Mouse (Mus musculus) brain, embryonic 18.5 days (tissue): ENCODE measurements around the gene Creb3l2.
"Not testable (repeated sequence)": the region's sequence is repeated elsewhere in the genome, so short reads cannot be mapped to it uniquely, and the experiment has no call there.

Experiments used
- DNase-seq: peaks from one replicate; pipeline ENCODE4 v3.0.0-alpha.2; 2012; ENCODE audit warnings: low read depth, low spot score

The Creb3l2 gene

DNA sequence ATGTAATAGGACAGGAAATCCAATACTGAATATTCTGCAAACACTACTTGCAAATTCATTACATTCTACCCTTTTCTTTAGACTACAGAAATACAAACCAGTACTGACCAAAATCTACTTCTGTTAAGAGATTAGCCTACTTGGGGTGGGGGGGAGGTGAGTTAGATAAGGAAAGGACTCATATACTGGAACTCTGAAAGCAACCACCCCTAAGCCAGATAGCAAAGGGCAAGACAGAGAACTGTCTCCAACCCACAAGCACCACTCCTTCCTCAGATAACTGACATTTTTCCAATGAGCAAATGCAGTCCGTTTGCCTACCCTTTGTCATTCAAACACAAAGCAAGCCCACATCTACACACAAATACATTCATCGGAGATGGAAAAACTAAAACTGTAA, 32.1 kb downstream of the Creb3l2 start:
- DNase-seq = no peak

DNA sequence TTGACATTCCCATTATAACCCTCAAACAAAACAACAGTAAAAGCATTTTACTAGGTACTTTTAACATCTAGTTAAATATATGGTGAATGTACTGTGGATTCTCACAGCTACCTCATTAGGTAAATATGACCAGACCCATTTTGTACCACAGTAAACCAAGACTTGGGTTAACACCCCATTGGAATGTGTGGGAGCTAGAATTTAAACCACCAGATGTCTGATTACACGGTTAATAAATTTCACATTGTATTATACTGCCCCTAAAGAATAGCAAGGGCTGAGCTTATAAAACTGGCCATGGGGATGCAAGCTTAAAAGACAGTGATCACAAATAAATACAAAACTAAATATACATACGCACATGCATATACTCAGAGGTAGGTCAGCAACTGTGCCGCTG, 34.1 kb downstream of the Creb3l2 start:
- no peak for DNase-seq

DNA sequence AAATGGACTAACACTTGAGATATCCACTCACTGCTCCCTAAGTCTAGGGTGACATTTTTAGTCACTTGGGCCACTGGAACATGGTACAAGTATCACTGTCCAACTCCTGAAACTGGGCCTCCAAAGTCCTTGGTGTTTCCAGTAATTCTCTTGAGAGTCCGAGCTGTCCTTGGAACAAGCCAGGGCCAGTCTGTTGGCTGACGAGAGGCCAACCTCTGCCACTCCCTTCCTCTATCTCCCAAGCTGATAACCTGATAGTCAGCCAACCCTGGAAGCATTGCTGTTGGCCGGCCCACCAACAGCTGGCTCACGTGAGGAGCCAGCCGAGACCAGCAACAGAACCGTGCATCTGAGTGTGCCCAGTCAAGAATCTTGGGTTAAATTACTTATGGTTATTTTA, 35.0 kb downstream of the Creb3l2 start:
- DNase-seq = no peak

DNA sequence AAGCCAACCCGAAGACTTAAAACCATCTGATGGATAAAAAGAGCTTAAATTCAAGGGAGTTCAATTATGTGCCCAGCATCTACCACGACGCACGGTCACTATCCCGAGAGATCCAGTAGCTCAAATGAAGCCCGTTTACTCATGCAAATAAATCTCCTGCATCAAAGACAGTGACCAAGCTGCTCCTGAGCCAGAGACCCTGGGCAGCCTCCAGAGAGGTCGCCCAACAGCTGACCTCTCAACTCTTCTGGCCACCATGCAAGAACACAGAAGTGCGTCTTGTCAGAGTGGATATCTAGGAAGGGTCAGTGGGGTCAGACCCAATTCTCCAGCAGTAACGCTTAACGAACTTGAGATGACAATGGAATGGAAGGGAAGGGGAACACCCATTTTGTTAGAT, 35.9 kb downstream of the Creb3l2 start:
- no peak for DNase-seq

DNA sequence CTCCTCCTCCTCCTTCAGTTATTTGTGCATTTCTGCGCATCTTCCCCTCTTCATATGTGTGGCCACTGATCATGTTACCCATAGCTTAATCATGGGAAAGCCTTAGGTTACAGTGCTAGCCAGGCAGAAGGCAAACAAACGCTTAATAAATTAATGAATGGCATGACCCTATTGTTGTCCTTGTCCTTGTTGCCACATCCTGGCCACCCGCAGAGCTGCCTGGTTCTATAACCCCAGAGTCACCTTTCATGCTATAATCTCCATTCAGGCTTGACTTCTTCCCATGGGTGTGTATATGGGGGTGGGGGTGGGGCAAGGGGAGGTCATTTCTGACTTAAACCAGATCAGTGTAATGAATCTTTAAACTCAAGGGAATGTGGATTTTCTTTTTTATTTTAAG, 37.6 kb downstream of the Creb3l2 start:
- DNase-seq = no peak

DNA sequence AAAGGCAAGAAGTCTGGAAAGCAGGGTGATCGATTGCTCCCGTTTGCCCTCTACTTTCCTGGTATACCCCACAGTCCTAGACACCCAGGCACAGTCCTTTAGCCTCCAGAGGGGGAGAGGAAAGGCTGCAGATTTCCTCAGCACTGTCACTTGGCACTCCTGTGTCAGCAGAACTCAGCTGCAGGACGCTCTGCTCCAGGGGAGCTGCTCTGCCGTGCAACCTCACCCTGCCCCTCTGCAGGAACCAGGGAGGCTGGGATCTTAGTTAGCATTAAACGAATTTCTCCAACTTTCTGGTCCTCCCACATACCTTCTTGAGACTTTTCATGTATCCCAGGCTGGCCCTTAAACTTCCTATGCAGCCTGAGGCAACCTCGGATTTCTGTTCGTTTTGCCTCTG, 40.0 kb downstream of the Creb3l2 start:
- DNase-seq = no peak

DNA sequence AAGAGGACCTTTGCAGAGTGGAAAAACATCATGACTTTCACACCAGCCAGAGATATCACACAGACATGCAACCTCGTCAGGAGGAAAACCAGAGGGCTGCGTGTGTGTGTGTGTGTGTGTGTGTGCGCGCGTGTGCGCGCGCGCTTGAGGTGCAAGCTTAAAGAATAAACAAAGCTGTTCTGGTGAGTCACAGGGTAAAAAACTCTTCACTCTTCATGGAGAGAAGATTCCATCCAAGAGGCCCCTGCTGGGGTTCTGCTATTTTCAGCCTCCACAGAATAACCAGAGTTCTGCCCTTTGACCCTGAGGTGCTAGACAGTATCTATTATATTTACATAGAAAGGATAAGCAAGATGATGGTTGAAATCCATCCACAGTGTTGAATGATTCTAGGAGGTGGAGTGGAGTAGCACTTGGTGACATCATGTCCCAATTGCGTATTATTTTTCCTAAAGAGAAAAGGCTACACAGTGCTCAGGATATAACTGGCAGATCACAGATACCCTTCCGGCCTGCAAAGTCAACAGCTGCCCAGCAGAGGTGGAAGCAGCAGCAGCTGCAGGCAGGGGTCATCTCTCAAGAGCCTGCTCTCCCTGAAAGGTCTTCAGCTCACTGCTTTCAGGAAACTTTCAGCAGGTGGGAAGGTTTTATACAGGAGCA, 41.0 kb downstream of the Creb3l2 start:
- DNase-seq = no peak

DNA sequence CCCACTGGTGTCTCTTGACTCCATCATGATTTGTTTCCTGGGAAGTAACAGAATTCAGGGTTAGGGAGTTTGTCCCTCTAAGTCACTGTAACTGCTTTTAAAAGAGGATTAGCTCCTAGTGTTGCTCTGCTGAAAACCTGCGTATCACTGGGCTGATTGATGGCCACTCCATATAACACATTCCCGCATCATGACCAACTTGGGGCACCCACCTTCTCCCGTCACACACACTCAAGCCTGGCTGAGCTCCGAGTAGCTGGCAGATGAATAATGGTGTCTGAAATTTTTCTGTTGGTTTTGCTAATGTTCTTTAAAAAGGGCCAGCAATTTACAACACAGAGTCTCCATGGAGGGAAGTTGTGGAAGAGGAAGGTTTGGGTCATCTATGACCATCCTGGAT, 41.8 kb downstream of the Creb3l2 start:
- no peak for DNase-seq

DNA sequence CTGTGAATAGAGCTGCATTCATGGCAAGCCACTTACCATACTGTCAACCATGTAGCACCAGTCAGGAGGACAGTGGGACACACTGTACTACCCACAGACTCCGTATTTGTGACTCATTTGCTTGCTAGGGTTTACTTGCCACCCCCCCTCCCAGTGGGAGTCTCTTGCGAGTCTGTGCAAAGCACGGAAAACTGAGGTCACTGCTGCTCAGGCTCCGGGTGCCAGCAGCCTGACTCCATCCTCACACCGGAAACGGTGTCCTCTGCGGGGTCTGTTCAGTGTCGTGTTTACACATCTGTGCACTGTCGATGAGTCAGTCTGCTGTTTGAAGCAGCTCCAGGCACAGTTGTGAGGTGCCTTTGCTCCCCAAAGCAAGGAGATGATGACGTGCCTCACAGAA, 43.0 kb downstream of the Creb3l2 start:
- DNase-seq = no peak

DNA sequence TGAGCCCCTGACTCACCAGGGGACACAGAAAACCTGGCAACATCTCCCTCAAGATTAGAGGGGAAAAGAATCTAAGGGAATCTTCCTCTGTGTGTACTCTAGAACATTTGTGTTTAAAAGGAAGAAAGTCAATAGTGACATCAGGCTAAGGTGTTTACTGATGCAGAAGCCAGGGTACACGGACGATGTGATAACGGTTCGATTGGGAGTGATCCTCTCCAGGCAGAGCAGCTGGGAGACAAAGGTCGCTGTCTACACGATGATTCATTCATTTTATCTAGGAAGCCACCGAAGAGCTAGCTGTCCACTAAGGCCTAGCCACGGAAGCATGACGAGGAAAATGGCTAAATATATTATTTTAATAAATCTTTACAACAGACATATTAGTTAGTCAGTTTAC, 44.0 kb downstream of the Creb3l2 start:
- DNase-seq = no peak

DNA sequence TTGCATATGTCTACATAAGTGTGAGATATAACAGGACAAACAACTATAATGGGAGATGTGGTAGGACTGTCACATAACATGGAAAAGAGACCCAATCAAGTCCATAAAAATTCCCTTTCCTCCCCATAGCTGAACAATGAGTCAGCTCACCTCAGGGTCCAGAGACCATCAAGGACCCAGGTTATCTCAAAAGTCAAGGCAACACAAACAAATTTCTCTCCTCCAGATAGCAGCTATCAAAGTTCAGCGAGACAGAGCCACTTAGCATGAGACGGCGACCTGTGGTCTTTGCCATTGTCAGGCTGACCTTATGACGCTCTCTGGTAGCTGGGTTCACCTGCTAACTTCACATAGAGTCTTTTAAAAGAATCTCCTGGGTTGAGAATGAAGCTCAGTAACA, 44.7 kb downstream of the Creb3l2 start:
- no peak for DNase-seq

DNA sequence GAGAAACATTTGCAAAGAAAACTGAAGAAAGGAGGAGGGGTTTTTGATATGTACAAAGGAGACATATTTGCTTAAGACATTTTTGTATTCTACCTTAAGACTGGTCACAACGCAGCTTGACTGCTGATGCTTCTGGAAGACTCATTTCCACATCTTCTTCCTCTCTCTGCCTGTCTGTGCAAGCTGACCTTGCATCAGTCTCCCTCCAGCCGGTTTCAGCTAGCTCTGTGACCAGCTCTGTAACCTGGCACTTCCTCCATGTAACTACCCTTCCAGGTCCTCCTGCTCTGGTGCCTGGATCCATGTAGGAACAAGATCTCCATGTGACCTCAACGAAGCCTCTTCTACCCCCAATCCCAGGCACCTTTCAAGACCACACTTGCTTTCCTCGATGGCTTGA, 45.8 kb downstream of the Creb3l2 start:
- DNase-seq = no peak

DNA sequence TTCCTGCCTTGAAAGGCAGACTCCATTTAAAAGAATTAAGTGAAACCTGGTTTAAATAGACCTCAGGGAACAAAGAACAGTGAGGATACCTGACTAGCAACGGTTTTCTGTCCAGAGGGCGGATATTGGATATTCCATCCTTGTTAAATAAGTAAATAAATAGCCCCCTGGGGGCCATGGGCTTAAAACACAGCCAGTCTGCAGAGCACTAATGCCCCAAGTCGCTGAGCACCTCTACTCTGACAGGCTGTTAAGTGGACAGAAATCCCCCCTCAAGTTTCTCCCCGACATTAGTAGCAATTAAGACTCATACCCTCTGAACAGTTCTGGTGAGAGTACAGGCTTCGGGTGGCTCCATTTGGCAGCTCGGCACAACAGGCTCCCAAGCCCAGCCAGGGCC, 48.7 kb downstream of the Creb3l2 start:
- no peak for DNase-seq

DNA sequence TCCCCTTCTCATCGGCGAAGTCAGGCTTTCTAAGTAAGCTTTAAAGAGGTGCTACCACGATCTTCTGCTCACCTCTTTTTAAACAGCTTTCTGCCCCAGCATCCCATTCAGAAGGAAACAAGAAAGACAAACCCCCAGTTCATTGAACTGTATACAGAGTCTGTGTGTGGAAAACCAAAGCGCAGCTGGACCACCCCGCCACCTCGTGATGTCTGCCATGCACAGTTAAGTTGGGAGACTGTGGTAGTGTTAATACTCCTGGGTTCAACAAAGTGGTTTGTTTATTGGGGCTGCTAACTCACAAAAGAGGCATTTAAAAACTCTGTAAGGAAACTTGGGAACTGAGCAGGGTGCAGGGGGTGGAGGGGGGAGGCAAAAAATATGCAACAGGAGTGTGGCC, 49.7 kb downstream of the Creb3l2 start:
- DNase-seq = no peak

DNA sequence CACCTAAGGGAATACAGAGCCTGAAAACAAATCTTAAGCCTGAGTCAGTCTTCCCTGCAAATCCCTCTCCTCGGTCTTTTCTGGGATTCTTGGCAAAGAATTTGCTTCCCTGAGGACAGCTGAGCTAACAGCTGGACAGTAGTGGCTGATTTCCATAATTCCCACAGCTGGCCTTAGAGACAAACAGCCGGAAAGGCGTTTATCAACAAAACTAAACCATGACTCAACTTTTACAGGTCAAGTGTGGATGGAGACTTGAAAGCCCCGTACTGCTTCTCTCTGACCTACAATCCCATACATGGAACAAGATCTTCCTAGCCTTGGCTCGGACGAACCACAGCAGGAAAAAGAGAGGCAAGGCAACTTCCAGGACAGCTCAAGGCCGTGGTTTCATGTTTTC, 50.6 kb downstream of the Creb3l2 start:
- no peak for DNase-seq

DNA sequence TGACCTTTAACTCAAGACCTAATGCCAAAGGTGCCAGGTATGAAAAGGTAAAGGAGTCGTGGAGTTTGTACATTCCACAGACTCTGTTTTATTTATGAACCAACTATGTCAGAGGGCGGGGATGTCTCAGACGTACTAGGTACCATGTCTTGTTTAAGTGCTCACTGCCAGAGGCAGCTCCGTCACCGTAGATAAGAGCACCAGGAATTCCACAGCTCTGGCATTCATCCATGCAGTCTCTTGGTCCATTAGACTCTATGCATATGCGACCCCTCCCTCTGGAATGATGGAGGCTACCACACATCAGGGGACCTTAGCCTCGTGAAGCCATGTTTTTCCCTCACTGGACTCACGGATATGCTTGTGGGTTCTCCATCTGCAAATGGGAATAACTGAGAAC, 53.0 kb downstream of the Creb3l2 start:
- DNase-seq = no peak

DNA sequence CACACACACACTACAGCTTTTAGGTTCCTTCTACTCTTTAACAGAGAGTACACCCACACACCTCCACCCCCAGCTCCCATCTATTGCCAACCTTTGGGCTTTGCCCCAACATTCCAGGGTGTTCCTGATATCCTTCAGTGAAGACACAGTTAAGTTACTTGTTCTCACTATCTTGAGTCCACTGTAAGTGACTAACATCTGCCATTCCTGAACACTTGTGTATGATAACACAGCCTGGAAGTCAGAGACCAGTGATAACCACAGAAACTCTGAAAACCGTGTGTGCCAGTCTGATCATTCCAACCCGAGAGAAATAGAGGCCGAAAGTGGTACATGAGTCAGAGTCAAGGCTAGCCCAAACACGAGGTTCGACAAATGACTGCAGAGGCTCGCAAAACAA, 53.4 kb downstream of the Creb3l2 start:
- no peak for DNase-seq

DNA sequence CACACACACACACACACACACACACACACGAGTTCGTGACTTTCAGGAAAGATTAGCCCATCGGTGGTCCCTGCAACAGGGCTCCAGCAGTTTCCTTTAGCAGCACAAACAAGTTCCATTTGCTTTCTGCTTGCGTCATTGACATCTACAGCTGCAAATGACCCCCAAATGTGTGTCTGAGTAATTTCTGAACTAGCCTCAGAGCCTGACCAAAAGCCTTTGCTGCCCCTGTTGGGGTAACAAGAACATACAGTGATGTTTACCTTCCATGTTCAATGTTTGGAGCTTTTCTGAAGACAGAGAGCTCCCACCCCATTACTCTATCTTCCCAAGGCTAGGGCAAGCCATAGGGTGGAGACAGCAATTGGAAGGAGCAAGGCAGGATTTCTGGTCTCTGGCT, 54.7 kb downstream of the Creb3l2 start:
- no peak for DNase-seq

DNA sequence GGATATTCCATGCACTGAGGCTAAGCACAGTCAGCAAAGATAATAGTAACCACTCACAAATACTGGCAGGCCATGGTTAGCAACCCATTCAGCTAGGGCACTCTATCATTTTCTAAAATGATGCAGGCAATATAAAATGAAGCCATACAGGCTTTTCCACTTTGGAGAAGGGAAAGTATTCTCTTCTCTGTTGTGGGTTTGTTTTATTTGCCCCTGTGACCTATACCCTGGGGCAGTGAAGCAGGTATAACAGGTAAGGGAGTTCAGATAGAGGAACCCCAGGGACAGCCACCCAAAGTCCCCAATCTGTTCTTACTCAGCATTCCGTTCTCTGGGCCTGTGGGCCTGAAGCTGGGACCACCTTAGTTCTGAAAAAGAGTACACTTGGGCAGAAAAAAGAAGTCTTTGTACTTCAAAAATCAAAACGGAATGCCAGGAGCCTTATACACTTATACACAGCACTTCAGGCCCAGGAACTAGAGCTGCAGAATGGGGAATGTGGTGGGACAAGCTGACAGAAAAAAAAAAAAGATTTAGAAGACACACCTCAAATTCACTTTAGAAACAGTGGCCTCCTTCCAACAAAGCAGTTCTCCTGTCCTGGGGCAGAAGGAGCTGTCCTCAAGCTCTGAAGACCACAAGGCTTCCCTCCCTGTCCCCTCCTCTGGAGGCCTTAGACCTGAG, 56.2 kb downstream of the Creb3l2 start:
- no peak for DNase-seq

DNA sequence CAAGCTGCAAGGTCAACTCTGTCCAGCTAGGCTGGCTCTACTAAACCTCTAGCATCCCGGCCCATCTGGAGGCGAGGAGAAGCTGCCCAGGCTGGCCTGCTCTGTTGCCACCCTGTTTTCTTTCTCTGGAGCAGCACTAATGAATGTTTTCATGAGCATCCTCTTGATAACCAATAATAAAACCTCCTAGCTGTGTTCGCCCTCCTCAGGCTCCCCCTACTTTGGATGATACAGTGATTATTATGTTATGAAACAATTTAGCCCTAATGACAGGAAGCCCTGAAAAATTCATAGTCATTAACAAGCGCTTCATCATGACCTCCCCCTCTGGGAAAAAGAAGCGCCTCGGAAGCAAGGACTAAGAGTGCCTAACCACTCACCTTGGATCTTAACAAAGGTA, 59.2 kb downstream of the Creb3l2 start:
- no peak for DNase-seq

DNA sequence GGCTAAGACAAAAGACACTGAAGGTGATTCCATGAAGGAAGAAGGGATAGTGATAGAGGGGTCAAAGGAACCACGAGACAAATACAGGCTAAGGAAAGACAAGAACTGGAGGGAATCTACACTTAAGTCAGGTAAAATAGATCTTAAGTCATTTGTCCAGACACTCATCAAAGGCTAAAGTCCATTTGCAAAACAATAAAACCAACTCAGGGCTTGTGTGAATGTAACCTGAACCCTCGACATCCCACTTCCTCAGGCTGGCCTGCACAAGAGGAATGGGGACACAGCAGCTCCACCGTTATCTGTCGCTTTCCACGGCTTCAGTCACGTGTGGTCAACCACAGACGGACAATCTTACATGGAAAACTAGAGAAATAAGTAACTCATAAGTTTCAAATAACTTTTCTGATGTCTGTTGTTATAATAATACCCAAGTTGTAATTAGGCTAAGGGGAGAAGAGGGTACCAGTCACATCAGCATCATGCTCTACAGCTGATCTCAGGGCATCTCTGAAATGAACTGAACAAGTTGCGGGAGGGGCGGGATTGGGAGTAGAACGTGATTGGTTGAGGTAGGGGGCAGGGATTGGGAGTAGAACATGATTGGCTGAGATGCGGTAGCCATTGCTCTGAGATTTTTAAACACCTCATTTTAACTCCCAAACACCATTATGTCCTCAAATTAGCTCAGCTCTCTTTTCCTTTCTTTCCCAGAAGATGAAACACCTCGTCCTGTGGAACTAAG, 63.9 kb downstream of the Creb3l2 start:
- no peak for DNase-seq

DNA sequence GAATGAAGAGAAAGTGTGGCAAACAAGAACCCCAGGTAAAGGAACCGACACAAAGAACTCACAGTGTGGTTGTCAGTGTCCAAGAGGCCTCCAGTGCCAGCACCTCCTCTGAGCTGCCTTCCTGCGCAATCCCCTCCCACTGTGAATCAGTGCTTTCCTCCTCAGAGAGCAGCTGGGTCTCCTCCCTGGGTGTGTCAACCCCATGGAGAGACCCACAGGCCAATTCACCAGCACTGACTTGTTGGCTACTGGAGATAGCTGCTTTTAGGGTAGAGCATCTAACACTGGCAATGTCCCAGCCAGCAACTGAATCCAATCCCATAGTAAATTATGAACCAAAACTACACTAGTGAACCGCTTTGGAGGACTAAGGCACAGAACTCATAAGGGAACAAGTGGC, 64.6 kb downstream of the Creb3l2 start:
- DNase-seq = not testable (repeated sequence)

DNA sequence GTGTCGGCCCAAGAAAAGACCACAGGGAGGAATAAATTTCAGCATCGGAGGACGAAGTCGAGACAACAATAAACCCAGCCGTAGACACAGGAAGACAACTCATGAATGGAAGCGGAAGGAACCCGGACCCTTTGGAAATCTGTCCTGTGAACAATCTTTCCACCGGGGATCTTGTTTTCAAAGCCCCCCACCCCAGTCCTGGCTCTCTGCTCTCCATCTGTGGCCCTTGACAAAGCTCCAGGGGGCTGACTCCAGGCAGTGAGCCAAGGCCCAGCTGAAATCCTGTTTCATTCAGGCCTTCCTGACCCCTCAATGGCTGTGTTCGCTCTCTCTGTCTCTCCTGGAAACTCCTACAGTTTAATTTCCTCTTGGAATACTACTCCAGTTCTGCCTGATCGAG, 66.5 kb downstream of the Creb3l2 start:
- no peak for DNase-seq
